Mouse (Mus musculus) adrenal gland, postnatal 0 days (tissue): ENCODE data around the gene Slc25a44. TPM values are rescaled to one million over a fixed set of nuclear protein-coding genes. Genes with fewer than 3 reads are reported as not detected.

Source experiments
- microRNA-seq: library from miRNA; unstranded; fragments of <30 nt; microRNA quantifications from one replicate; pipeline ENCODE4, GENCODE M21; 2016; ENCODE audit warnings: borderline replicate concordance; ENCODE audit not compliant: insufficient number of aligned reads
- polyA plus RNA-seq: library from polyadenylated mRNA; unstranded; fragments of >200 nt; fragmentation: Nextera tagmentation; extraction: Ambion mirVana; gene quantifications from 2 replicates; pipeline ENCODE4 v1.2.1, GENCODE M21; 2015

The Slc25a44 gene
- polyA plus RNA-seq, result 12.5 and 15.6 TPM in 2 replicates

DNA sequence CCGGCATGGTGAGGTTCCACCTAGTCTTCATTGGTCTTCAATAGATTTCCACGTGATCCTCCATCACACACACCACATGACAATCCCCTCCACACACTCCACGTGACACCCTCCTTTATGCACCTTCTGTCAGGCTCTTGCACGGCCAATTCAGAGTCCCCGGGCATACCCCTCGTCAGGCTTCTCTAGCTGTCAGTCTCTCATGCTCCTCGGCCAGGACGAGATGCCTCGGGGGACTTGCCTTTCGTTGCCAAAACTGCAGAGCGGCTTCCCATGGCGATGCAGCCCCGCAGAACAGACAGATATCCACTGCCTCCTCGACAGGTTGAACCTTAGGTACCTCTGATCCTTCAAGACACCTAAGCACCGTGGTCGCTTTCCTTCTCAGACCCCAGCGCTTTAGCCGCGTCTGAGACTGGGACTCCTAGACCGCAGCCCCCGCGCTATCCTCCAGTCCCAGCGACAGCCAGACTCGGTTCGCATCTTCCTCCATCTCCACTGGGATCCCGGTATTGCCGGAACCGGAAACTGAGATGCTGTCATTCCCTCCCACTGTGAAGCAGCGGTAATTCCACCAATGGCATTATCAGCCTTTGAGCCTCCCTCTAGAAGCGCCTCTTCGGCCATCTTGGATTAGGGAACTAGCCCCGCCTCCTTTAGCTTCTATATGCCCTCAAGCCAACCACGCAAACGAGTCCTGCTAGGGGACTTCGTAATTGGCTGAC is at the start of gene Slc25a44:
Gene Slc25a44, minus strand, starts transcription at position 535 of the 725 bp plus-strand sequence.

DNA sequence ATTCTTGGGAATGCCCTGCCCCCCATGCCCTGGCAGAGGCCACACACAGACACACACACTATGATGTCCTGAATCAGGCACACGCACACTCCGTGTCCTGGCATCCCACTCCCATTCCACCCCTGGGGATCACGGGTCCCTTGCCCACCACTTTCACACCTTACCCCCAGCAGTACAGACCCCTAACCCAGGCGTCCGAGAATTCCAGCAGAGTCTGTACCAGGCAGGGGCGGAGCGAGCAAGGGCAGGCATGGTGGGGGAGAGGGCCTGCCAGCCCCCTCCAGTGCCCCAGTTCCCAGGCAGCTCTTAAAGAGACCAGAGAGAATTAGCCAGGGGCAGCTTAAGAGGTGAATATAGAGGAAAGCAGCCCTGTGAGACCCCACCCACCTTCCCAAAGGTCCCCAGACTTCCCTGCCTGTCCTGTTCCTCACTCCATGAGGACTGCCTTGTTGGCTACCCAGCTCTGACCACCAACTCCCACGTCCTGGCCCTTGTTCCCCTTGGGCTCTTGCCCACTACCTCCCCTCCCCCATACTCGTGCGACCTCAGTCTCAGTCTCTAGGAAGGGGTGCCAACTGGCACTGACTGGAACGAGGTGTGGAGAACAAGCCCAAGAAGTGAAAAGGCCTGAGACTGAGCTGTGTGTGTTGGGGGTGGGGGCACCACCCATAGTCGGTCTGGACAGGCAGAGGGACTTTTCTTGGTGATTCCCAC is 36.2 kb upstream of the Slc25a44 start, which contains the start of gene Sema4a:
Gene Sema4a, minus strand, starts transcription at position 200 of the 714 bp plus-strand sequence.

DNA sequence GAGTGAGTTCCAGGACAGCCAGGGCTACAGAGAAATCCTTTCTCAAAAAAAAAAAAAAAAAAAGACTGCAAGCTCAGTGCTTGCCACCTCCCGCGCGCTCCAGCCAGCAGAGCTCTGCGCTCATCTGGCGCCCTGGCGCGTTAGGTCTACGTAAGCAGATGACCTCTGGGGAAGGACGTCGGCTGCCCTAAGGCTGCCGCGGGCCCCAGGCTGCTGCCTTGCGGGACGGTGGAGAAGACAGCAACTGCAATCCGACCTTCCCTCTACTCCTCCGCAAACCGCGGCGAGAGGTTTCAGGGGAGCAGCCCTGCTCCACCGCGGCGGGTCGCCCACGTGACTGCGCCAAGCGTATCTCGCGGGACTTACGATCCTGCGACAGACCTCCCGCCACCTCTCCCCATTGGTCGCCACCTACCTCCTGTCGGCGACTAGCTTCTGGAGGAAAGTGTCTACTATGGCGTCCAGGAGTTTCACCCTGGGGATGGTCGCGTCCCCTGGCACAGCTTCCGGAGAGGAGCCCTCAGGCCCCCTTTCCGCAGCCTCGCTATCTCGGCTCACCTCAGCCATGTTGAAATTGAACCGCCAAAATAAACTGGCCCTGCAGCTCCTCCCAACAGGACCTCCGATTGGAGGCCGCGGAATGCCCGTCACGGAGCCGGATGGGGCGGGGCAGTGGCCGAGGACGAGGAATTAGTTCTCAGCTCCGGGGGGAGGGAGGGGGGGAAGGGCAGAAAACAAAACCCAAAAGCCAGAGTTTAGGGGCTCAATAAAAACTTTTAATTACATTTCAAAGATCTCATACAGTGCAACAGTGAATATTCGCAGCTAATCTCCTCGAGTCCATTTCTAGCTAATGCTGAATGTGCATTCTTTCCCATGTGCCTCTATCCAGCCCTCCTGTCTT is 14.9 kb downstream of the Slc25a44 start, which contains the start of gene Pmf1:
Gene Pmf1, minus strand, starts transcription at position 591 of the 904 bp plus-strand sequence.

GRCm38 (mm10) chr3:88384364-88384763 is 40.6 kb downstream of the Slc25a44 start, which contains the start of gene Bglap:
Gene Bglap, minus strand, starts transcription at chr3:88384464.

DNA sequence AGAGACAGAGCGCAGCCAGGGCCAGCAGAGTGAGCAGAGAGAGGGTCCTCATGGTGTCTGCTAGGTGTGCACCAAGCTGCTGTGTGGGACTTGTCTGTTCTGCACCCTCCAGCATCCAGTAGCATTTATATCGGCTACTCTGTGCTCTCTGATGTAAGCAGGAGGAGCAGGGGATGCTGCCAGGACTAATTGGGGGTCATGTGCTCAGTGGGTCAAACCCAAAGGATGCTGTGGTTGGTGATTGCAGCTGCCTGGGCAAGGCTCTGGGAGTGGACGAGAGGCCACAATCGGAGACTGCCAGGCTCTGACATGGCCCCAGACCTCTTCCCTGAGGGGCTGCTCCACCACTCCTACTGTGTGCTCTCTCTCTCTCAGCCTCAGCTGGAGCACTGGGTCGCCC is 46.3 kb downstream of the Slc25a44 start, which contains the start of gene Bglap2:
Gene Bglap2, minus strand, starts transcription at position 101 of the 400 bp plus-strand sequence.

GRCm38 (mm10) chr3:88372643-88373042 is 52.3 kb downstream of the Slc25a44 start, which contains the start of gene Bglap3:
Gene Bglap3, minus strand, starts transcription at chr3:88372743.

DNA sequence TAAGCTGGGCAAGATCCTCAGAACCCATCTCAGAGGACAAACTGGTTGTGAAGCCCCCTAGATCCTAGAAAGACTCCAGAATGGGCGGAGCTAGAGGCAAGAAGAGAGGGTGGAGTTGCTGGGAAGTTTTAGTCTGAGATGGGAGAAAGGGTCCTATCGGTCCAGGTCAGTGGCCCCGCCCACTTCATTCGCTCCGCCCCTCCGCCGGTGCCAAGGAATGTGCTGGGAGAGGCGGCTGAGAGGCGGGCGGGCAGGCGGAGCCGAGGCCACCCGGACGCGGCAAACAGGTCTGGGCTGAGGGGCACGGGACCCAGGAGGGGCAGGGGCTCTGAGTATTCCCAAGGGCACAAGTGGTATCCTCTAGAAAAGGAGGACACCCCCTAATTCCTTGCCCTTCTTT is 60.6 kb downstream of the Slc25a44 start, which contains the start of gene Paqr6:
Gene Paqr6, plus strand, starts transcription at position 248 of the 400 bp plus-strand sequence.

Small RNA genes lying within 50 kb of the gene (microRNA-seq; reads per million reads assigned to microRNA genes)
- not detected for gene Mir7011

Other genes starting within 250 kb of the Slc25a44 start
- gene Rhbg, start 170.4 kb downstream of the Slc25a44 start, polyA plus RNA-seq, result 0.44 and 0.46 TPM in 2 replicates
- 0.19 and 0.44 TPM in 2 replicates for gene Gm38392, start 137.9 kb downstream of the Slc25a44 start, polyA plus RNA-seq
- 28.9 and 48.6 TPM in 2 replicates for gene Tsacc, start 128.1 kb downstream of the Slc25a44 start, polyA plus RNA-seq
- 229 and 265 TPM in 2 replicates for gene Cct3, start 128.0 kb downstream of the Slc25a44 start, polyA plus RNA-seq
- gene Glmp, start 100.1 kb downstream of the Slc25a44 start, polyA plus RNA-seq, result 174 and 296 TPM in 2 replicates
- 2.1 and 2.2 TPM in 2 replicates for gene Tmem79, start 89.0 kb downstream of the Slc25a44 start, polyA plus RNA-seq
- 15.7 and 22.3 TPM in 2 replicates for gene Smg5, start 88.9 kb downstream of the Slc25a44 start, polyA plus RNA-seq
- gene Paqr6, start 60.6 kb downstream of the Slc25a44 start, polyA plus RNA-seq, result 24.2 and 53.0 TPM in 2 replicates
- gene Bglap3, start 52.4 kb downstream of the Slc25a44 start, polyA plus RNA-seq, result 0.55 TPM in 1 of 2 replicates, not detected in the other
- not detected in 2 replicates for gene Bglap2, start 46.4 kb downstream of the Slc25a44 start, polyA plus RNA-seq
- 0.59 and 0.93 TPM in 2 replicates for gene Bglap, start 40.7 kb downstream of the Slc25a44 start, polyA plus RNA-seq
- gene Pmf1, start 14.8 kb downstream of the Slc25a44 start, polyA plus RNA-seq, result 46.1 and 61.3 TPM in 2 replicates
- gene Sema4a, start 36.0 kb upstream of the Slc25a44 start, polyA plus RNA-seq, result 4.1 and 5.2 TPM in 2 replicates
- gene Lmna, start 84.8 kb upstream of the Slc25a44 start, polyA plus RNA-seq, result 128 and 130 TPM in 2 replicates
- 2.7 and 3.6 TPM in 2 replicates for gene Mex3a, start 107.3 kb upstream of the Slc25a44 start, polyA plus RNA-seq
- gene Rab25, start 123.2 kb upstream of the Slc25a44 start, polyA plus RNA-seq, result 0.58 and 0.88 TPM in 2 replicates
- gene Lamtor2, start 127.9 kb upstream of the Slc25a44 start, polyA plus RNA-seq, result 141 and 169 TPM in 2 replicates
- 19.2 and 23.5 TPM in 2 replicates for gene Ubqln4, start 128.6 kb upstream of the Slc25a44 start, polyA plus RNA-seq
- 269 and 288 TPM in 2 replicates for gene Ssr2, start 150.7 kb upstream of the Slc25a44 start, polyA plus RNA-seq
- gene Arhgef2, start 180.8 kb upstream of the Slc25a44 start, polyA plus RNA-seq, result 33.7 and 39.2 TPM in 2 replicates
- not detected in 2 replicates for gene Rxfp4, start 228.0 kb upstream of the Slc25a44 start, polyA plus RNA-seq